Mouse (Mus musculus) kidney, postnatal 25 days (tissue): ENCODE results near the gene Bag6.

Experiments
- DNase-seq, 2 experiments: peaks; one replicate each; pipeline ENCODE4 v3.0.0; 2021; ENCODE audit warnings: mixed read lengths in 2 of 2

Gene Bag6

DNA sequence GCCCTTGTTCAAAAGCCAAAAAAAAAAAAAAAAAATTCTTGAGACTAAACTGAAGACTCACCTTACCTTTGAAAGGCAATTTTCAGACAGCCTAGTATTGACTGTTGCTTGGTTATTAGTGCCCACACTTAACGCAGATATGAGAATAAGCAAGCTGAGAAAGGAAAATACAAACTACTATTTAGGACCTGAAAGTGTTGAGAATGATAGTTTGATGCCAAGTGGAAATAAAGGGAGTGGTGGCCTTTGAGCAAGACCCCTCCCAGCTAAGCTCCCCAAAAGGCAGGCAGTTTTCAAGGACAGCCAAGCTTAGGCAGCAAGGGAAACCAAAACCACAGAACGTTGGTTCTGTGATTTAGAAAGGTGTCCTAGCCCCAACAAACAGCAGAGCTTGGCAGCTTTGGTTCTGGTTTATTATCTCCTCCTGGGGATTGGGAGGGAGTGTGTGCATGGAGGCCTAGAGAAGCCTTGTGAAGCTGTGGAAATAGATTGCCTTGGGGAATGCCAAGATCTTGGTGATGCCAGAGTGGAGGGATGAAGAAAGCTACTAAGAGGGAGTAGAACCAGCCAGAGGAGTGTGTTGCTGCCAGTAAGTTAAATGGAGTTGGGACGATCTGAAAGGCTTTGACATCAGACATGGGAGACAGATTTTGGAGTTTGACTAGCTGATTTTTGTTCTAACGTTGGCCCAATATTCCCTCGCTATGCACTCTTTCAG, 13.1 kb downstream of the Bag6 start:
- no peak for DNase-seq

DNA sequence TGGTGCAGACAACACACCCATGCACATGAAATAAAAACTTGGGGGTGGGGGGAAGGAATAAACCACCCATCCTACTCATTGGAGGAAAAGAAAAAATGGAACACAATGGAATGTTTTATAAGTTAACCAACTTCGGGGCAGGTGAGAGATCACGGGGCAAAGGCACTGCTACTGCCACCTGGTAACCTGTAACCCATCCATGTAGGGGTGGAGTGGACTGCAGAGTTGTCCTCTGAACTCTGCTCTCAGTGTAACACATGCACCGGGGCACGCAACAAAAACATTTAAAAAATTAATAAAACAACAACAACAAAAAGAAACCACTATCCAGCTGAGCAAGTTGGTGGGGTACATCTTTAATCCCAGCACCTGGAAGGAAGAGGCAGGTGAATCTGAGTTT, 17.1 kb downstream of the Bag6 start:
- DNase-seq: no peak

DNA sequence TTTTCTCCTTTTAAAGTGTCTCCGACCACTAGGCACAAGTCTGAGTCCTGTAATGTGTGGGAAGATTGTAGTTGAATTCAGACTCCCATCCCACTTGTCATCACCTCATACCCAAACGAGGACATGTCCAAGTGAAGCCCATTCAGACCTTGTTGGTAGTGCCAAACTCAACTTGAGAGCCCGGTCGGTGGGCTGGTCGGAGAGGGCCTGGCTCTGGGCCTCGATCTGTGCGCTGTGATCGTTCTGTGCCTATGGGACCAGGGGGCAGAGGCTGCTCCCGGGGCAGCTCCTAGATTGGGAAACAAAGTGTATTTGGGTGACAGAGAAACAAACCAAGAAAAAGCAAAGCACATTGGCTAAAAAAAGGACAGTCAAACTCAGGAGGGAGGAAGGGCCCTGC, 18.1 kb downstream of the Bag6 start:
- DNase-seq: no peak

DNA sequence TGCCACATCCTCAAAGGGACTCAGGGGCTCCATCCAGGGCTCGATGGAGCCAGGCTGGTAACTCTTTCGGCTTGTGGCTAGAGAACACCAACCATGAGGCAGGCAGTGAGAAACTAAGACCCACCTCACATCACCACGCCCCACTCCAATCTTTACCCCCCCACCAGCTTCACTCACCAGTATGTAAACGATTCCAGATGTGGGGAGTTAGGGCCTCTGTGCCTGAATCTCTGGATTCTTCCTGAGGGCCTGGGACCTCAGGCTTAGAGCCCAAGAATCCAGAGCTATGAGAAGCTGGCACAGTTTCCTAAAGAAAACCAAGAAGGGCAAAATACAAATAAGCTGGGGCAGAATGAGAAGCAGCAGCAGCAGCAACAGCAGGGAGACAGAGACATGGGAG, 19.0 kb downstream of the Bag6 start:
- DNase-seq: no peak

DNA sequence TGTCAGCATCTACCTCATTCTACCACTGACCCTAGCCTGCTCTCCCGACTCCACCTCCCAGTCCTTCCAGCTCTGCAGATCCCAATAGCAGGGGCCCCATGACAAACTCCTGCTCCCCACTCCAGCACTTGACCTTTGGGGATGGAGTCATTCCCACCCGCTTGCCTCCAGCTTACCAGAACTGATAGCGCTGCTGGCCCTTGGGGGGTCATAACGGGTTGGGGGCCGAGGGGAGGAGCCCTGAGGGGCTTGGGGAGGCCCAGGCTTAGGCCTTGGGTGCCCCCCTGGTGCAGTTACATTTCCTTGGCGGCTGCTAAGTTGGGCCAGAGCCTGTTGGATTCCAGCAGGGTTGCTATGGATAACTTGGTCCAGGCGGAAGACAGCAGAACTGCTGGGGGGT, 19.6 kb downstream of the Bag6 start:
- no peak for DNase-seq

DNA sequence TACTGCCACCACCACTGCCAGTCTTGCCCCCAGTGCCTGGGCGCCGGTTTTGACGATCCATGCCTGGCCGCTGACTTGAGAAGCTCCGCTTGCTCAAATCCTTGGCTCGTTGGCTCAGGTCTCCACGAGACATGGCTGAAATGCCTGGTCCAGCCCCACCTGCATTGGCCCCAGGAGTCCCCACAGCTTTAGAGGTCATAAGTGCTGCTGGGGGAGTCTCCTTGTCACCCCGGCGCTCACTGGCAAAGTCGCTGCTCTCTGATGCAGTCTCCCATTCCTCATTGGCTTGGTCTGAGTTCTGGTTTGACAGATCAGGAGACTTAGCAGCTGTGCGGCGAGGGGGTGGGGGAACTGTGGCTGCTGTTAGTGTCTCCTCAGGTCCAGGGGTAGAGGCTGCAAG, 20.5 kb downstream of the Bag6 start:
- DNase-seq: no peak

DNA sequence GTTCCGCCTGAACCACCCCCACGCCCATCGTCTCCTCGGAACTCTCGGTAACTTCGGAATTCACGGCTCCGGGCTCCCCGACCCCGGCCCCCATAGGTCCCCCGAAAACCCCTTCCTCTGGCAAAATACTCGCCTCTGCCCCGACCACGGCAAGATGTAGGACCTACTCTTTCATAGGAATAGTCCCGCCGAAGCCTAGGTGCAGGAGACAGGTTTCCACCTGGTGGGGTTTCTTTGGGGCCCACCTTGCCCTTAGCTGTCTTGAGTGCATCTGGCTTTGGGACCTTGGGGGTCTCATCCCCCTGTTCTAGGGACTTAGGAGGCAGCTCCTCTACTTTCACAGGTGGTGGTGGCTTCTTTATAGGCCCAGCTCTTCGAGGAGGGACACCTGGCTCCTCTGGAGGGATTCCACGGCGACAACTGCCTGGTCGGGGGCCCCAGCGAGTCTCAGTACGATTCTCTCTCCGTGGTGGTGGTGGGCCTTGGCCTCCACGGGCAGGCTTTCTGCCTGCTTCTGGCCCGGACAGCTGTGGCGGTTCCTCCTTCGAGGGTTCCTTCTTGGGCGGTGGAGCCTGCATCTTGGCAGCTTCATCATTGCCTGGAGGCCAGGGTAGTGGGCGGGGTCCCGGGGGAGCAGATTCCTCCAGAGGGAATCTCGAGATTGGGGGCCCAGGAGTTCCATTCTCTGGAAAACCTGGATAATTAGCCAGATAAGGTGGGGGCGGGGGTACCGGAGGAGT, 21.7 kb downstream of the Bag6 start:
- no peak for DNase-seq

DNA sequence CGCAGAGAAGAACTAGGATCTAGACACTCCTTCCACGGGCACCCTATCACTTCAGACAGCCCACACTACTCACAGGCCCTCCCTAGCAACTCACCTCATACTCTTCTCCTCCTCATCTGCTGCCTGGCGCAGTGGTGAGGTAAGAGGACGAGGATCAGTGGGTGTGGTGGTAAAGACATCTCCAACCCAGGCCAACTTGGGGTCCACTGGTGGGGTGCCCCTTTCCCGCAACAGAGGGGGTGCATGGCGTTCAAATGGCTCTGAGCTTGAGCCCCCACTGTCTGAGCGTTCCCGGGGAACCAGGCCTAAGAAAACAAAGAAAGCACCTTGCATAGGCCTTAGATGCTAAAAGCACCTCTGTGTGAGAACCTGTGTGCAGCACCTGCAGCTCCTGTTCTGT, 22.3 kb downstream of the Bag6 start:
- no peak for DNase-seq

DNA sequence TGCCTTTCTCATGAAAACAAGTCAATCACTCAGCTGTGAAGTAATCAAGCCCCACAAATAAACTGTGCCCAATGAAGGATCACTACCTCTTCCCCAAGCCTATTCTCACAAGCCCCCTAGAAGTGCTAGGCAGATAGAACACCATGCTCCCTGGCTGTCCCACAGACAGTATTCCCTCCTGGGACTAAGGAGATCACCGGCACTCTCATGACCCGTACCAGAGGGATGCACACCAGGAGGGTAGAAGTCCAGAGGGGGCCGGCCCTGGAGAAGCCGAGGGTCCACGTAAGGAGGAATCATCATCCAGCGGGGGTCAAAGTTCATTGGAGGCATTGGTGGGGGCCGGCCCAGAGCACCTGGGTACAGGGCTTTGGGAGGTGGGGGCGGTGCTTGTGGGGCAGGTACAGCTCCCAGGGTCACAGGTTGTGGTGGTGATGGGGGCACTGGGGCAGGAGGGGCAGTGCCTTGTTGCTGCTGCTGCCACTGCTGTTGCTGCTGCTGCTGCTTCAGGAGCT, 22.7 kb downstream of the Bag6 start:
- peak in 1 of 2 experiments; percentile 61 for DNase-seq

DNA sequence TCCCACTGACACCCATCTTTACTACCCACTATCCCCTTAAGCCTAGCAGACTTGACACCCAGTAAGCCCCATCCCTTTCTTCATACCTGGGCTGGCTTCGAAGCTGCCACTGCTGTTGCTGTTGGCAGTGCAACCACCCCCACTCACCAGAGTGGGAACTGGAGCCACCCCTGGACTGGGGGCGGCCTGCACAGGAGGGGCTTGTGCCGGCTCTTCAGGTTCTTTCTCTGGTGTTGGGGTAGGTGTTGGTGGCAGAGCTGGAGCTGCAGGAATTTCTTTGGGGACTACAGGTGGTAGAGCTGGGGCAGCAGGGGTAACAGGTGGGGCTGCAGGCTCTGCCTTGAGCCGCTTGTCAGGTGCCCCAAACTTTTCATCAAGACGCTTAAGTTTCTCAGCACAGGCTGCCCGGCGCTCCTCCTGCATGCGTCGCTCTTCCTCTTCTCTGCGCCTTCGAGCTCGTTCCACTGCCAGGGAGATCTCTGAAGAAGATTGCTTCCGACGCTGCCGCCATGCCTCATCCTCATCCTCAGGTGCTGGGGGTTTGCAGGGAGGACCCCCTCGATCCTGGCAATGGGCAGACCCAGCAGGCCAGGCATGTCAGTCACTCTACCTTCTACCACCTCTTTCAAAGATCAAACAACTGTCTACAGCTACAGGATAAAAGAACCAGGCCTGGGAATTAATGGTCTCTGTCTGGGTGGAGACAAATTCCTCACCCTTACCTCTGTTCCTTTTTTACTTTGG, 24.0 kb downstream of the Bag6 start:
- DNase-seq: no peak

DNA sequence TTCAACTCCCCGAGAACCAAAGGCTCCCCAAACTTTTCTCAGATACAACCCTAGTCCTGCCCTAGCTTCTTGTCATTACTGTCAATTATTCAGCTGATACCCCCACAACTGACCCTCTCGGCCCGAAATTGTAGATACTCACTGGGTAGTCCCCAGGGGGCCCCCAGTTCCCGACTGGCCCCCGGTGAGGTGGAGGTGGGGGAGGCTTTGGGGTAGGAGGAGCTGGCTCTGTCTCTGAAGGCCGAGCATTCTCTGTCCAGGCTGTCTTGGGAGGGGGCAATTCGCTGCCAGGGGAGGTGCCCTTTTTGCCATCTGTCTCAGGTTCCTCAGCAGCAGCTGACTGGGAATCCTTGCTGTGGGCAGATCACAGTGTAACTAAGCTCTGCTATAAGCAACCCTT, 24.7 kb downstream of the Bag6 start:
- no peak for DNase-seq

DNA sequence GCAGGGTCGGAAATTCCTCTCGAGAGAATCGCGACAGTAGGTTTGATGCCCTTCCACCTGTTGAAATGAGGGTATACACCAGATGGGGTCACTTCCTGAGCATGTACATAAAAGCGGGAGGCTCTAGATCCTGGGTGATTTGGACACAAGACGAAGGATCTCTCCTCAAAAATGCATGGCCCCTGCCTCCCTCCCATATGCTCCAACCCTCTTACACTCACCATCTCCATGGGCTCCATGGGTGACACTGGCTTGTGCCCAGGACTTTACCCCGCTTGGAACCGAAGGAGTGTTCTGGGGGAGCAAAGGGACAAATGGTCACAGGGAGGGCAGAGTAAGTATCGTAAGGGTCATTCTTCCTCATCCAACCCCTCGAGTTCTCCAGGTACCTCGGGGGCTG, 26.4 kb downstream of the Bag6 start:
- DNase-seq: no peak

DNA sequence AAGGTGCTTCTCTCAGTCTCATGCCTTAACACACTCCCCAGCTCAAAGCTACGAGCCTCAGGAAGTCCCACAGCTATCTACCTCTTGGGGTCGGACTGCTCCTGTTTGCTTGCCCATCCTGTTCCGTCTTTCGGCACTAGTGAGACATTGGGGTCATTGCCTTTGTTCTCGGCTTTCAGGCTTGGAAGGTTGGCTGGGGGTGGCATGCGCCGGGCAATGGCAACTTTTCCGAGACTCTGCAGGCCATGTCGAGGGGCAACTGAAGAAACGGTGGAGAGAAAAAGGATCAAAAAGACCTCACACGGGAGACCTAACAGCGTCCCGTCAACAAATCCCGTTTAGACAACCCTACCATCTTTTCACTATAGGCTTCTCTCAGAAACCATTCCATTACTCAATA, 27.1 kb downstream of the Bag6 start:
- DNase-seq: no peak

DNA sequence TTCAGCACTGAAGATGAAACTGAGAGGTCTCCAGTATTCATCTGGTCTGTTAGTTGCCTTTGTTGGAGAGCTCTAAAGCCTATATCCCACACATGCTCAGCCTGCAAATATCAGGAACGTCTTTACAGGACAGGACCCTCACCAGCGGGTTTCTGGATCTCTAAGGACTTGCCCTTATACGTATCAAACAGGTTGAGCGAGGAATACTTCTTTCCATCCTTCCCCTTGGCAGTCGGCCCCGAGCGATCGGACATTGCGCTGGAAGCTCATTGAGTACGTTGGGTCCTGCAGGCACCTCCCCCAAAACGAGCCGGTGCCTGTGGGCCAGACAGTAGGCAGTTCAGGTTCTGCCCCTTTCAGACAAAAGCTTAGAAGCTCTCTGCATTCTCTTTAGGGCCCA, 27.8 kb downstream of the Bag6 start:
- DNase-seq: peak; percentile 53 to 71

DNA sequence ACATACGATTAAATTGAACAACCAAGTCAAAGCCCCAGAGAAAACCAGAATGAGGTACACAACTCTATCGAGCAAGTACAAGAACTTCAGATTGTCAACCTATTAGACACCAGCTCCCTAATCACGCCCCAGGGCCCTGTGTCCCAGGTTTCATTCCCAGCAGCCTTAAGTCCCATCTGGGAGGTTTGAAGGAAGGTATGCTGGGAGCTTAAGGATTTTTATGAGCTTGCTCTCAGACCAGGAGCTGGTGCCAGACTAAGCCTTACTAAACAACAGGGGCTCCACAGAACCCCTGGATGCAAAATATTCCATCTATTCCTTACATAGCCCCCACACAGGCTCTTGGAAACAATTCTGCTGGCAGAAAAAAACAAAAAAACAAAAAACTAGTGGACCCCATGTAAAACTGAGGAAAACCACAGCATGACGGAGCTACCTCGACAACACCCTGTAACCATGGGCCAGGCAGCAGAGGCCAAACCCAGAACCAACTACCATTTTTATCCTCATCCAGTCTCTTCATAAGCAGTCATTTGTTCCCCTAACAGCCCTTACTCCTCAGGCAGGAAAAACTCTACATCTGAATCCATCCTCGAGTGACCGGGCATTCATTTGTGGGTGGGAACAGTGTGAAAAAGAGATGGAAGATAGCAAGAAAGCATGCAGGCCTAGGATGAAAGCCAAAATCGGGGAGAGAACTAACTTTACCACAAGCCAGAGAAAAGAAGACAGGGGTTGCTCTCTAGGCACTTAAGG, 28.5 kb downstream of the Bag6 start:
- no peak for DNase-seq

DNA sequence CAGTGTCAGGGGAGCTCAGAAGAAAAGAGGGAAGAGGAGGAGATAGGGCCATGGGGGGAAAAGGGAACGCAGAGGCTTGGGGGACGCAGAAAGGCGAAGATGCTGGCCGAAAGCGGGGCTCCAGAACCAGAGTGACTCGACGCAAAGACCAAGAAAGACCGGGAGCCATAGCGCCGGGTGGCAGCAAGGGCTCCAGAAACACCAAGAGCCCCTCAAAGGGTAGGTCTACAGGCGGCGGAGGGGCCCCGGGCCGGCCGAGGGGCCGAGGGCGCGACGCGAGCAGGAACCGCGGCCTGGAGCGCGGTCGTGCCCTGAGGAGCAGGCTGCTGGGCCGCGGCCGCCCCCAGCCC, 29.2 kb downstream of the Bag6 start:
- DNase-seq: no peak

DNA sequence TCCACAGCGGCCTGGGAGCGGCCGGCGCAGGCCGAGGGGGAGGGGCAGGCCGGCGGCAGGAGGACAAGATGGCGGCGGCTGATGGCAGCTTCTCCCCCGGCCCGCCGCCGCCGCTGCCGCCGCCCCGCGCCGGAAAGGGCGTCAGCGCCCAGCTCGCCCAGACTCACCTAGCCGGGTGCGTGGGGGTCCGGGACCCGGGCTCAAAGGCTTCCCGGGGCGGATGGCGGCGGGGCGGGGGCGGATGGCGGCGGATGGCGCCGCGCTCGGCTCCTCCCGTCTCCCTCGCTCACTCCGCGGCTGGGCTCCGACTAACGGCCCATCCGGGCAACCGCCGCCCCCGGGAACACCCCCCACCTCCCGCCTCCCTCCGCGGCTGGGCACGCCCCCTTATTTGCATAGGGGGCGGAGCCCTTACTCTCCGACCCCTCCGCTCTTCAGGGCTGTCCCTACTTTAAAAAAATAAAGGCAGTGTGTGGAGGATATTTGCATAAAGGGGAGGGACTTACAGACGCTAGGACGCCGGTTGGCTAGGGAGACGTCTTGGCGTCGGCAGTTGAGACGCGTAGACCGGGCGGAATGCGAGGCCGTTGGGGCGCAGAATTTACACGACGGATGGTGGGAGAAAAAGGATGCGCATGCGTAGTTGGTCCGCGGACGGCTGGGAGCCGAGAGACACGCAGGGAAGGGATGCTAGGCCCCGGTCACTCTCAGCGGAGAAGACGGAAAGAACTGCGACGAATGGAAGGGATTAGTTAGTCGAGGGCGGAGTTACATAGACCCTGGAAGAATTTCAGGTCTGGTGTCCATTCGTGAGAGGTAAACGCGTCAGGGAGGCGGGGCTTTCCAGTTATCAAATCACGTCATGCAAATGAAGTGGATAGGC, 29.8 kb downstream of the Bag6 start, which contains the start of gene Prrc2a:
Prrc2a (minus strand) TSS at position 330 of the 883 bp plus-strand sequence.
- peak; percentile 98 to 99 for DNase-seq

DNA sequence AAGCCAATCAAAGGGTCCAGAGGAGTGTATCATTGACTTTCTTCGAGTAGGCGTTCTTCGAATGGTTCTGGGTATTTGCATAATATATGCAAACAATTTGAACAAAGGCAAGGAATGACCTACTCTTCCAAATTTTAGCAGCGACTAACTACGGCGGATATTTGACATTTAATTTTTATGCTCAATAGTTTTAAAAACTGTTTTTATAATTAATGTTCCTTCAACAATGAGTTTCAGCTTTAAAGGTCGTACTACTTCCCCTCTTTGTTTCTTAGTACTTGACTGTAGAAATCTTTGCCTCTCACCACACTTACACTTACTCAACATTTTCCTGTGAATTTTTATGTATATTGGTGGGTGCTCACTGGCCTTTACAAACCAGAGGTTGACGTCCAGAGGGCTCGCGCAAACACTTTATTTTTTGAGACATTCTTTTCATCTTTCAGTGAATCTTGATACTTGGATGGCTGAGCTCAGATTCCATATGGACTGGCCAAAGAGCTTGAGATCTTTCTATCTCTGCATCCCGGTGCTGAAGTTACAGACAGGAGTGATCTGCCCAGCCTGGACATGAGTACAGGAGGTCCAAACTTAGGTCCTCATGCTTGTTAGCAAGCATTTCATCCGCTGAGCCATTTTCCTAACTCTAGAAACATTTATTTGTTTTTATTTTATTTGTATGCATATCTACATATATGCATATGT, 30.6 kb downstream of the Bag6 start:
- DNase-seq: no peak

DNA sequence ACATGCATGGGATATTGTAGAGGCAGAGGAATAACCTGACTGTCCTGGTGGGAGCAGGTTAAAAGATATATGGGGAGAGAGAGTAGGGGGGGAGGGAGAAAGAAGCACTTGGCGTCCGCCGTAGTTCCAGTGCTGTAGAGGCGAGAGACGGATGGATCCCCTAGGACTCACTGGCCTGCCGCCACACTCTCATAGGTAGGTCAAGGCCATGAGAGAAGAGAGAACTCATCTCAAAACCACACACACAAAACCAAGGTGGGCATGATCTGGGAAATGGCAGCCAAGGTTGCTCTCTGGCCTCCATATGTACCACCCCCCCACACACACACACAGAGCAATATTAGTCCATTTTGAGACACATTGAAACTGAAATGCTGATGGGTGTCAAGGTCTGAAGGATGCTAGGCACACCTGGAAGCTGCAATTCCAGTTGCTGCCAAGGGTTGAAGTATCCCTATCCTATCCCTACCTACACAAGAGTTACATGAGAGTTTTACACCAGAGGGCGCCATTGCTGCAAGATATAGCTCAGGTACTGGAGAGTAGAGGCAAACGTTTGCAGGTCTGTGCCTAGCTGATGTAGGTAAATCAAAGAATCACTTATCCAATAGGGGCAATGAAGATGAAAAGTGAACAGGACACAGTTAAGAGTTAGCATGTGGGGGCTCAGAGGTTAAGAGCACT, 31.5 kb downstream of the Bag6 start:
- DNase-seq: peak; percentile 80 to 90

DNA sequence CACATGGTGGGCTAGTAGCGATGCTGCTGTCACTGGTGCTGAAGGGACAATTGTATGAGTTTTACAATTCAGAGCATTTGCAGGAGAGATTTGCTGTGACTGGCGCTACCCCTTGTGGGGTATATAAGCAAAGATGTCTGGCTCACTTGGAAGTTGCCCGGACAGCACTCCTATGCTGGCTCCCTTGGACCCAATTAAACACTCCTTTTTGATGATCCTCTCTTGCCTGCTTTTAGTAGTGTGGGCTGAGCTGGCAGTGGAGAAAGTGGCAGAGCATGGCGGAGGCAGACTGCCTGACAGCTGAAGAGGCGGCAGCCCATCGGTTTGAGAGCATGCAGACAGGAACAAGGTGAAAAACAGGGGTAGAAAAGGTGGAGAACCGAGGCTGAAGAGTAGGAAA, 32.8 kb downstream of the Bag6 start:
- DNase-seq: no peak
